ENCODE assay signal across 14 mouse cellular contexts in the genomic region with DNA sequence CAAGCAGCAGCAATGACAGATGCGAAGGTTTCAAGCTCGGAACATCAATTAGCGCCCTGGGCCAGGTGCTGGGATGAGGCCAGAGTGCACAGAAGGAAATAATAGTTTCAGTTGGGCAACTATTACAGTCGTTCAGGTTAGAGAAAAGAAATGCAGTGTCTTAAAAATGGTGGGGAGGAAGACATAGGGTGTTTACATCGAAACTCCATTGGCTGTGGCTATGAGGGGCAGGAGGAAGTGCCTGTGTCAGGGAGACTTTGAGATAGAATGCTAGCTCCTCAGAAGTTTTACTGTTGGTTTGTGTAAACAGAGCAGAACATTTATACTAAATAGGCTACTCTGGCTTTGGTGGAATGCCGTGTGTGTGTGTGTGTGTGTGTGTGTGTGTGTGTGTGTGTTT. TPM values are rescaled to one million over a fixed set of nuclear protein-coding genes. Genes with fewer than 3 reads are reported as not detected.
DNase-seq lines count a peak whose midpoint lies in the region; ATAC-seq lines count a peak whose summit lies in the region.
"Had no signal": no experiment of that assay in that cellular context is flagged by ENCODE, and none has a peak within 500 bp of the region (broad histone marks: within the 10 kb centered on the region; RNA-seq: fewer than 3 reads in every experiment).

No protein-coding gene starts in this region.

- DNase-seq in embryonic facial prominence, embryonic 10.5 days (ENCODE audit: low spot score): no peak
- no peak for DNase-seq in liver
- no peak for DNase-seq in midbrain, embryonic 14.5 days
- peak; percentile 16 for DNase-seq in yolk sac, embryonic 10.5 days (ENCODE audit: low spot score)
- no peak for DNase-seq in frontal cortex, postnatal 14 days (ENCODE audit: low spot score in 2 of 2)
- DNase-seq in layer of hippocampus, postnatal 14 days (ENCODE audit: low spot score in 2 of 2): no peak
- DNase-seq: adrenal gland, postnatal 10 days; cerebellum, postnatal 10 days; gastrocnemius, postnatal 25 days; right cerebral cortex, postnatal 14 days had no signal

- H3K4me3 ChIP-seq in embryonic facial prominence, embryonic 12.5 days: no peak overlapping the region
- no peak overlapping the region; the same call in 1 of the 2 replicates for H3K4me3 ChIP-seq in embryonic facial prominence, embryonic 10.5 days
- no peak overlapping the region for H3K4me3 ChIP-seq in liver, embryonic 15.5 days (replicated peaks)
- H3K4me3 ChIP-seq in midbrain, embryonic 14.5 days (replicated peaks; ENCODE audit: low read depth, low read length): no peak overlapping the region

- H3K36me3 ChIP-seq in embryonic facial prominence, embryonic 12.5 days: no peaks in the 10 kb centered on the region
- H3K36me3 ChIP-seq in embryonic facial prominence, embryonic 10.5 days (replicated peaks): no peaks in the 10 kb centered on the region
- no peaks in the 10 kb centered on the region for H3K36me3 ChIP-seq in liver, embryonic 15.5 days (replicated peaks)
- H3K36me3 ChIP-seq in midbrain, embryonic 14.5 days (ENCODE audit: control insufficient read depth, insufficient read depth, low read length): no peaks in the 10 kb centered on the region
- H3K36me3 ChIP-seq: heart, embryonic 13.5 days; liver, embryonic 12.5 days had no signal

- WGBS in embryonic facial prominence, embryonic 12.5 days: 84% methylated on average over 6 of the region's 6 CpGs
- WGBS in embryonic facial prominence, embryonic 10.5 days: 85% methylated on average over 6 of the region's 6 CpGs
- 66% methylated on average over 6 of the region's 6 CpGs for WGBS in liver, embryonic 15.5 days (ENCODE audit: insufficient replicate concordance)
- 92% methylated on average over 6 of the region's 6 CpGs for WGBS in midbrain, embryonic 14.5 days

- 0 out of 2 replicates have a peak overlapping the region, but pooled peaks have one; percentile 1 for H3K9ac ChIP-seq in embryonic facial prominence, embryonic 12.5 days
- H3K9ac ChIP-seq in liver, embryonic 15.5 days: no peak overlapping the region
- H3K9ac ChIP-seq in midbrain, embryonic 14.5 days (replicated peaks; ENCODE audit: low read length): no peak overlapping the region

- no peak overlapping the region for H3K27ac ChIP-seq in embryonic facial prominence, embryonic 12.5 days
- H3K27ac ChIP-seq in embryonic facial prominence, embryonic 10.5 days (replicated peaks): no peak overlapping the region
- no peak overlapping the region for H3K27ac ChIP-seq in liver, embryonic 15.5 days (replicated peaks)
- H3K27ac ChIP-seq in midbrain, embryonic 14.5 days (replicated peaks; ENCODE audit: low read depth, low read length): no peak overlapping the region
- H3K27ac ChIP-seq: heart, embryonic 13.5 days; liver, embryonic 12.5 days had no signal

- H3K9me3 ChIP-seq in embryonic facial prominence, embryonic 12.5 days: no peaks in the 10 kb centered on the region
- H3K9me3 ChIP-seq in embryonic facial prominence, embryonic 10.5 days: no peaks in the 10 kb centered on the region
- no peaks in the 10 kb centered on the region for H3K9me3 ChIP-seq in liver, embryonic 15.5 days (replicated peaks)
- no peaks in the 10 kb centered on the region for H3K9me3 ChIP-seq in midbrain, embryonic 14.5 days (ENCODE audit: control insufficient read depth, low read length)
- H3K9me3 ChIP-seq: heart, embryonic 13.5 days; liver, embryonic 12.5 days had no signal

- H3K27me3 ChIP-seq in embryonic facial prominence, embryonic 12.5 days: no peaks in the 10 kb centered on the region
- H3K27me3 ChIP-seq in embryonic facial prominence, embryonic 10.5 days (replicated peaks; ENCODE audit: low read depth, poor library complexity, severe bottlenecking): no peaks in the 10 kb centered on the region
- no peaks in the 10 kb centered on the region for H3K27me3 ChIP-seq in liver, embryonic 15.5 days
- H3K27me3 ChIP-seq in midbrain, embryonic 14.5 days (ENCODE audit: control insufficient read depth, insufficient read depth, low read length): no peaks in the 10 kb centered on the region
- H3K27me3 ChIP-seq: heart, embryonic 13.5 days; liver, embryonic 12.5 days had no signal

- no peak for ATAC-seq in embryonic facial prominence, embryonic 12.5 days (ENCODE audit: insufficient number of reproducible peaks, insufficient read depth, low FRiP score, low TSS enrichment)
- no peak for ATAC-seq in liver, embryonic 15.5 days (ENCODE audit: insufficient read depth)
- ATAC-seq in midbrain, embryonic 14.5 days (ENCODE audit: low FRiP score, low TSS enrichment): no peak
- ATAC-seq: liver, embryonic 12.5 days had no signal

- H3K4me2 ChIP-seq in embryonic facial prominence, embryonic 12.5 days (replicated peaks): no peak overlapping the region; the same call in 1 of the 2 replicates
- 0 out of 2 replicates have a peak overlapping the region, but pooled peaks have one; percentile 96 for H3K4me2 ChIP-seq in liver, embryonic 15.5 days
- peak overlapping the region; percentile 65 for H3K4me2 ChIP-seq in midbrain, embryonic 14.5 days (ENCODE audit: low read length)

- H3K4me1 ChIP-seq in embryonic facial prominence, embryonic 12.5 days: peaks cover 9% of the 10 kb centered on the region
- peaks cover 17% of the 10 kb centered on the region for H3K4me1 ChIP-seq in embryonic facial prominence, embryonic 10.5 days
- H3K4me1 ChIP-seq in liver, embryonic 15.5 days (replicated peaks): peaks cover 19% of the 10 kb centered on the region
- H3K4me1 ChIP-seq in midbrain, embryonic 14.5 days (ENCODE audit: control insufficient read depth, insufficient read depth, low read length): peaks cover 12% of the 10 kb centered on the region

RNA-seq across cellular contexts. Expression of gene Morn2, which starts 2.0 kb away (rescaled TPM):
- 21.2 and 24.1 TPM in 2 replicates for polyA plus RNA-seq in embryonic facial prominence, embryonic 12.5 days (2016; fragmentation: Nextera tagmentation; extraction: Ambion mirVana)
- 24.3 and 26.0 TPM in 2 replicates for polyA plus RNA-seq in embryonic facial prominence, embryonic 10.5 days (2016; fragmentation: Nextera tagmentation; extraction: Ambion mirVana)
- polyA plus RNA-seq in liver, embryonic 15.5 days (2015; fragmentation: Nextera tagmentation; extraction: Ambion mirVana): 7.0 and 7.6 TPM in 2 replicates
- polyA plus RNA-seq in midbrain, embryonic 14.5 days (2014; fragmentation: Nextera tagmentation; extraction: Ambion mirVana): 47.3 and 48.5 TPM in 2 replicates
- 10 to 100 TPM; 17.2 to 19.0 TPM for total RNA-seq in layer of hippocampus, postnatal 14 days (2021)

RNA-seq across cellular contexts. Expression of gene Dhx57, which starts 2.3 kb away (rescaled TPM):
- 29.5 and 30.7 TPM in 2 replicates for polyA plus RNA-seq in embryonic facial prominence, embryonic 12.5 days (2016; fragmentation: Nextera tagmentation; extraction: Ambion mirVana)
- polyA plus RNA-seq in embryonic facial prominence, embryonic 10.5 days (2016; fragmentation: Nextera tagmentation; extraction: Ambion mirVana): 17.8 and 19.5 TPM in 2 replicates
- 3.9 and 4.1 TPM in 2 replicates for polyA plus RNA-seq in liver, embryonic 15.5 days (2015; fragmentation: Nextera tagmentation; extraction: Ambion mirVana)
- polyA plus RNA-seq in midbrain, embryonic 14.5 days (2014; fragmentation: Nextera tagmentation; extraction: Ambion mirVana): 41.9 and 54.7 TPM in 2 replicates
- total RNA-seq in layer of hippocampus, postnatal 14 days (2021): 10 to 100 TPM; 38.2 to 41.7 TPM

RNA-seq across cellular contexts. Expression of gene Arhgef33, which starts 19.2 kb away (rescaled TPM):
- 1.2 and 1.7 TPM in 2 replicates for polyA plus RNA-seq in embryonic facial prominence, embryonic 12.5 days (2016; fragmentation: Nextera tagmentation; extraction: Ambion mirVana)
- 0.35 and 0.70 TPM in 2 replicates for polyA plus RNA-seq in embryonic facial prominence, embryonic 10.5 days (2016; fragmentation: Nextera tagmentation; extraction: Ambion mirVana)
- polyA plus RNA-seq in liver, embryonic 15.5 days (2015; fragmentation: Nextera tagmentation; extraction: Ambion mirVana): 0.10 TPM in 1 of 2 replicates, not detected in the other
- polyA plus RNA-seq in midbrain, embryonic 14.5 days (2014; fragmentation: Nextera tagmentation; extraction: Ambion mirVana): 2.4 and 4.4 TPM in 2 replicates
- total RNA-seq in layer of hippocampus, postnatal 14 days (2021): 1 to 10 TPM; 1.7 to 2.4 TPM
- total RNA-seq: gastrocnemius, postnatal 25 days had no signal
